Mouse (Mus musculus): ENCODE data around the gene Zfp975. TPM values are rescaled to one million over a fixed set of nuclear protein-coding genes. Genes with fewer than 3 reads are reported as not detected.
A peak's percentile ranks its signal among the peaks of the same experiment; 100 is the strongest.
"Not testable (repeated sequence)": the region's sequence is repeated elsewhere in the genome, so short reads cannot be mapped to it uniquely, and the experiment has no call there.

The Zfp975 gene
- 1 to 10 TPM; 2.9 TPM for total RNA-seq (2021)
- long read RNA-seq, experiment 1, partial matches to known transcripts: 0 of 3 reads
- long read RNA-seq, experiment 1, other reads (novel, unspliced or antisense): 2 of 3 reads
- long read RNA-seq, experiment 2, partial matches to known transcripts: 0 of 3 reads
- long read RNA-seq, experiment 2, other reads (novel, unspliced or antisense): 1 of 3 reads

DNA sequence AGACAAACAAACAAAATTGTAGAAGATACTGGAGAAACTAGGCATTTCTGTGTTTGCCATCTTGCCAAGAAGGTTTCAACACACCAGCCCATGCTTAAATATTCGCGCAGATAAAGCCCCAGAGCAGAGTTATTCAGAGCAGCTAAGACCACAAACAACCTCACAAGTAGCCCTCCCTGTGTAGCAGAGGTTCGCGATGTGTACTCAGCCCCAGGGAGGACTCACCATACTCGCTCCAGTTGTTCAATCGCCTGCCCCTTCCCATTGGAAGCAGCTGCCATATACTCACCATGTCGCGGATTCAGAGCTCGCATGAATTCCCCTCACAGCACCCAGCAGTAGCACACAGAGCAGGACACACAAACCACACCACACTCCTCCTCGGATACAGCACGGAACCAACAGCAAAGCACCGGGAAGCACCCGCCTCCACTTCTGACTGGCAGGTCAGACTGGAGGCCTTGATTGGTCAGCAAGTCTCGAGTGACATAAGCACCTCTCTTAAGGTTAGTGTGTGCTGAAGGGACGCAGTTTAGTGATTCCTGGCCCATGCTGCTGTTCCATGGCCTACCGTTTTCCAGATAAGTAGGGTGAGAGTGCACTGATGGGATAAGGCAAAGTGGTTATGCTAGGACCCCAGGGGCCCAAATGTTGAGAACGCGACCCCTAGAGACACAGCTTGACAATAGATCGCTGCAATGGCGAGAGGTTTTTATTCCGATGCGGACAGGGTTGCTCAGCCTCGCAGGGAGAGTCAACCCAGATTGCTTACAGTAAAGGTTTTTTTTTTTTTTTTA is at the start of gene Zfp975:
Zfp975 (minus strand) TSS at position 381 of the 797 bp plus-strand sequence.
- peak; percentile 79 for DNase-seq
- intact Hi-C loops (cut with DNase I; ENCODE audit: low total_unique reads): not testable (repeated sequence)

GRCm38 (mm10) chr7:42738536-42739210 is 46.1 kb upstream of the Zfp975 start:
- no peak for DNase-seq
- intact Hi-C loops (cut with DNase I; ENCODE audit: low total_unique reads): no loop called here

DNA sequence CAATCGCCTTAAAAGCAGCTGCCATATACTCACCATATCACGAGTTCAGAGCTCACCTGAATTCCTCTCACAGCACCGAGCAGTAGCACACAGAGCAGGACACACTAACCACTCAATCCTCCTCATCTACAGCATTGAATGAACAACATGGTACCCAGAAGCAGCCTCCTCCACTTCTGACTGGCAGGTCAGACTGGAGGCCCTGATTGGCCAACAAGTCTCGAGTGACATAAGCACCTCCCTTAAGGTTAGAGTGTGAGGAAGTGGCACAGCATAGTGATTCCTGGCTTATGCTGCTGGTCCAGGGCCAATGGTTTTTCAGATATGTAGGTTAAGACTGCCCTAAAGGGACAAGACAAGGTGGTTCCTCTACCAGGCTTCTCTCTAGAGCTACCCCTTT is 34.4 kb upstream of the Zfp975 start, which contains the start of gene Gm17067:
Gm17067 (minus strand) TSS at position 101 of the 400 bp plus-strand sequence.
- DNase-seq; intact Hi-C loops (cut with DNase I; ENCODE audit: low total_unique reads): not testable (repeated sequence)

GRCm38 (mm10) chr7:42693251-42693650 is 709 bp upstream of the Zfp975 start:
- intact Hi-C loops (cut with DNase I; ENCODE audit: low total_unique reads); DNase-seq: not testable (repeated sequence)

DNA sequence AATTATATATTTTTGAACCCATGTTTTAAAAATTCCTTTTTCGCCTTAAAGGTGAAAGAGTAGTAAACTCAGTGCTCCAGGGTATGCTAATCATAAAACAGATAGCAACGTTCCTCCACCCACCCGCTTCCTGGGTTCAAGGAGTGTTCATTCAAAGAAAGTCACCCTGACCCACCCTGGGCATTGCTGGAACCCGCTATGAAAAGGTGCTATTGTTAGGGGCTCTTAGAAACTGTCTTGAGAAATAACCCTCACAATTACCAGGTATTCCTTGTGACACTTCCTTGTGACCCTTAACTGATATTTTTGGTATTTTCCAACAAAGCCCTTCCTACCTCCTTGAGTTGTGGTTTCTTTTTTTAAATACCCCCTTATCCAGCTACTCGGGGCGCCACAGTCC is 12.5 kb downstream of the Zfp975 start:
- DNase-seq; intact Hi-C loops (cut with DNase I; ENCODE audit: low total_unique reads): not testable (repeated sequence)

GRCm38 (mm10) chr7:42679646-42680045 is 12.9 kb downstream of the Zfp975 start:
- intact Hi-C loops (cut with DNase I; ENCODE audit: low total_unique reads); DNase-seq: not testable (repeated sequence)

DNA sequence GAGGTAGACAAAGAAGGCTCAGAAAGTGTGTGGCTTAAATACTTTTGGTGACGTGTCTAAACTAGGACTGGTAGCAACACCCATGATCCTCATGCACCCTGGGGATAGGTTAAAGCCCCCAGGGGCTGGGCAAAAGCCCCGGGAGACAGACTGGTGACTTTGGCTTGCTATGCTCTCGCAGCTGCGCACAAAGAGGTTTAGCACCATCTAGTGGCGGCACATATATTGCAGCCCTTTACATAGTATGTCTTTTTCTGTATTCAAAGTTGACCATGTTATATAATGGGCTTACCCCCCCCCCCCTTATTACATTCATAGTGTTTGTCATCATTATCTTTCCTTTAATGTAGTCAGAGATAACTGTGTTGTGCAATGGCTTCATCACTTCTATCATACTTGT is 32.4 kb downstream of the Zfp975 start:
- intact Hi-C loops (cut with DNase I; ENCODE audit: low total_unique reads); DNase-seq: not testable (repeated sequence)

- DNase-seq; intact Hi-C loops (cut with DNase I; ENCODE audit: low total_unique reads): not testable (repeated sequence)
Observed at GRCm38 (mm10) chr7:42655211-42655610, 37.3 kb downstream of the Zfp975 start.

- DNase-seq; intact Hi-C loops (cut with DNase I; ENCODE audit: low total_unique reads): not testable (repeated sequence)
Observed at GRCm38 (mm10) chr7:42643120-42643620, 49.4 kb downstream of the Zfp975 start.

DNA sequence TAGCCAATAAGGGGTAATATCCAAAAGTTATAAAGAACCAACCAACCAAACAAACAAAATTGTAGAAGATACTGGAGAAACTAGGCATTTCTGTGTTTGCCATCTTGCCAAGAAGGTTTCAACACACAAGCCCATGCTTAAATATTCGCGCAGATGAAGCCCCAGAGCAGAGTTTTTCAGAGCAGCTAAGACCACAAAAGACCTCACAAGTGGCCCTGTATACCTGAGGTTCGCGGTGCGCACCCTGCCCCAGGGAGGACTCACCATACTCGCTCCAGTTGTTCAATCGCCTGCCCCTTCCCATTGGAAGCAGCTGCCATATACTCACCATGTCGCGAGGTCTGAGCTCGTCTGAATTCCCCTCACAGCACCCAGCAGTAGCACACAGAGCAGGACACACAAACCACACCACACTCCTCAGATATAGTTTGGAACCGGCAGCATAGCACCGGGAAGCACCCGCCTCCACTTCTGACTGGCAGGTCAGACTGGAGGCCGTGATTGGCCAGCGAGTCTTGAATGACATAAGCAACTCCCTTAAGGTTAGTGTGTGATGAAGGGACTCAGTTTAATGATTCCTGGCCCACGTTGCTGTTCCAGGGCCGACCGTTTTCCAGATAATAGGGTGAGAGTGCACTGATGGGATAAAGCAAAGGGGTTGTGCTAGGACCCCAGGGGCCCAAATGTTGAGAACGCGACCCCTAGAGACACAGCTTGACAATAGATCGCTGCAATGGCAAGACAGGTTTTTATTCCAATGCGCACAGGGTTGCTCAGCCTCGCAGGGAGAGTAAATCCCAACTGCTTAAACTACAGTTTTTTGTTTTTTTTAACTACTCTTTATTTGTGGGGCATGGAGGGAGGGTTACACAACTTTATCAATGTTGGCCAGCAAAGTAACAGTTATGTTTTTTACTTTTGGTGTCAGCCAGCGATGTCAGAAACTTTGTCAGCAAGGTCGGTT is 50.1 kb downstream of the Zfp975 start, which contains the start of gene Zfp976:
Zfp976 (minus strand) TSS at position 437 of the 964 bp plus-strand sequence.
- intact Hi-C loops (cut with DNase I; ENCODE audit: low total_unique reads): not testable (repeated sequence)
- peak; percentile 32 for DNase-seq

- intact Hi-C loops (cut with DNase I; ENCODE audit: low total_unique reads): not testable (repeated sequence)
Observed at GRCm38 (mm10) chr7:42631031-42631430, 61.5 kb downstream of the Zfp975 start.

More at GRCm38 (mm10) chr7:42631031-42631430, 61.5 kb downstream of the Zfp975 start:
- DNase-seq: not testable (repeated sequence)

Other genes with a start within 250 kb of the Zfp975 start
- not detected for gene 4933421I07Rik, start 244.6 kb downstream of the Zfp975 start, total RNA-seq (2021)
- gene Zfp141, start 187.0 kb downstream of the Zfp975 start, total RNA-seq (2021): 1 to 10 TPM; 5.1 to 7.2 TPM
- not detected for gene Gm21028, start 114.2 kb downstream of the Zfp975 start, total RNA-seq (2021)
- under 1 TPM in 1 of 2 experiments, not detected in 1; 0.25 TPM for gene Zfp977, start 100.2 kb downstream of the Zfp975 start, total RNA-seq (2021)
- gene Zfp976, start 50.2 kb downstream of the Zfp975 start, total RNA-seq (2021): under 1 TPM; 0.75 to 0.92 TPM
- not detected for gene Gm17067, start 34.3 kb upstream of the Zfp975 start, total RNA-seq (2021)
- not detected for gene Vmn2r62, start 100.8 kb upstream of the Zfp975 start, total RNA-seq (2021)
- gene Gm2381, start 174.5 kb upstream of the Zfp975 start, total RNA-seq (2021): under 1 TPM in 1 of 2 experiments, not detected in 1; 0.09 TPM
- not detected for gene Vmn2r63, start 241.1 kb upstream of the Zfp975 start, total RNA-seq (2021)

All from gastrocnemius, postnatal 14 days (tissue).